Mouse (Mus musculus) layer of hippocampus, adult 9-11 months (tissue): ENCODE results near the gene Sppl3.
"Not testable (repeated sequence)": the region's sequence is repeated elsewhere in the genome, so short reads cannot be mapped to it uniquely, and the experiment has no call there.

Experiments used
- DNase-seq: peaks from one replicate; pipeline ENCODE4 v3.0.0; 2022

The Sppl3 gene

GRCm38 (mm10) chr5:115076144-115076901 lies 65.4 kb downstream of the Sppl3 start:
- peak; percentile 45 for DNase-seq

GRCm38 (mm10) chr5:115081636-115082035 lies 70.7 kb downstream of the Sppl3 start:
- no peak for DNase-seq

- no peak for DNase-seq
These were observed 72.6 kb downstream of the Sppl3 start for GRCm38 (mm10) chr5:115083492-115083891.

GRCm38 (mm10) chr5:115085675-115086074 lies 74.7 kb downstream of the Sppl3 start:
- no peak for DNase-seq

GRCm38 (mm10) chr5:115089592-115090268 lies 78.8 kb downstream of the Sppl3 start:
- no peak for DNase-seq

- no peak for DNase-seq
These were observed 80.1 kb downstream of the Sppl3 start for GRCm38 (mm10) chr5:115091015-115091414.

GRCm38 (mm10) chr5:115091776-115092175 lies 80.8 kb downstream of the Sppl3 start:
- no peak for DNase-seq

GRCm38 (mm10) chr5:115098195-115098594 lies 87.3 kb downstream of the Sppl3 start, which contains the start of gene Gm10401:
Gene Gm10401, minus strand, starts transcription at chr5:115098295.
- no peak for DNase-seq

- no peak for DNase-seq
These were observed 88.6 kb downstream of the Sppl3 start for GRCm38 (mm10) chr5:115099530-115099929.

GRCm38 (mm10) chr5:115099991-115100390 lies 89.1 kb downstream of the Sppl3 start:
- no peak for DNase-seq

GRCm38 (mm10) chr5:115100473-115100872 lies 89.5 kb downstream of the Sppl3 start:
- no peak for DNase-seq

- DNase-seq = no peak
These were observed 91.3 kb downstream of the Sppl3 start for GRCm38 (mm10) chr5:115102231-115102630.

- not testable (repeated sequence) for DNase-seq
These were observed 92.3 kb downstream of the Sppl3 start for GRCm38 (mm10) chr5:115103253-115103652.

- DNase-seq = no peak
These were observed 100.2 kb downstream of the Sppl3 start for GRCm38 (mm10) chr5:115111156-115111555.

- DNase-seq = no peak
These were observed 102.3 kb downstream of the Sppl3 start for GRCm38 (mm10) chr5:115113244-115113643.

GRCm38 (mm10) chr5:115114501-115114900 lies 103.6 kb downstream of the Sppl3 start:
- DNase-seq = no peak

GRCm38 (mm10) chr5:115116426-115116825 lies 105.5 kb downstream of the Sppl3 start:
- DNase-seq = no peak

GRCm38 (mm10) chr5:115117467-115117866 lies 106.5 kb downstream of the Sppl3 start:
- no peak for DNase-seq

- DNase-seq = peak; percentile 79
These were observed 108.1 kb downstream of the Sppl3 start, which contains the start of gene Acads for GRCm38 (mm10) chr5:115118961-115119570. Gene Acads, minus strand, starts transcription at chr5:115119346.

- DNase-seq = no peak
These were observed 110.0 kb downstream of the Sppl3 start for GRCm38 (mm10) chr5:115120978-115121377.

- DNase-seq = no peak
These were observed 113.8 kb downstream of the Sppl3 start for GRCm38 (mm10) chr5:115124690-115125089.

- peak; percentile 87 for DNase-seq
These were observed 114.4 kb downstream of the Sppl3 start for GRCm38 (mm10) chr5:115125211-115125871.
